Mouse (Mus musculus): Measurements from ENCODE around the gene Coq8a.

- TF ChIP-seq CTCF (IDR thresholded peaks at IDR 0.05; ENCODE audit: low read depth, low read length) (no peak), POLR2A (IDR thresholded peaks at IDR 0.05; ENCODE audit: borderline replicate concordance, low read depth, low read length) (no peak)
Observed at GRCm38 (mm10) chr1:180198959-180199714, at the start of gene Coq8a.
